8 mouse cellular contexts compared by ENCODE assay signal in genomic region chr8:47962005-47962404, GRCm38 (mm10). TPM values are rescaled to one million over a fixed set of nuclear protein-coding genes. Genes with fewer than 3 reads are reported as not detected.
DNase-seq lines count a peak whose midpoint lies in the region; ATAC-seq lines count a peak whose summit lies in the region.

No protein-coding gene starts in this region.

- H3K4me3 ChIP-seq in heart, embryonic 14.5 days (ENCODE audit: control insufficient read depth in 1 of 2, insufficient read depth in 1 of 2, low read depth in 1 of 2, low read length in 2 of 2), result no peak overlapping the region

- H3K36me3 ChIP-seq in heart, embryonic 14.5 days (ENCODE audit: control insufficient read depth, insufficient read depth, low read length), result no peaks in the 10 kb centered on the region

- peak overlapping the region; percentile 14 for H3K4me2 ChIP-seq in heart, embryonic 14.5 days (ENCODE audit: low read length)

- peak overlapping the region in 1 of 2 experiments; percentile 35; a peak in 2 of 4 replicates for H3K27ac ChIP-seq in heart, embryonic 14.5 days (replicated peaks in 1 of 2; ENCODE audit: control insufficient read depth in 1 of 2, insufficient read depth in 1 of 2, low read depth in 2 of 2, low read length in 2 of 2)

- no peaks in the 10 kb centered on the region for H3K27me3 ChIP-seq in heart, embryonic 14.5 days (ENCODE audit: control insufficient read depth, insufficient read depth, low read length)

- no peaks in the 10 kb centered on the region for H3K9me3 ChIP-seq in heart, embryonic 14.5 days (ENCODE audit: control insufficient read depth, low read length)

- DNase-seq in heart, postnatal 25 days (ENCODE audit: low spot score), result no peak
- DNase-seq in urinary bladder, postnatal 25 days (ENCODE audit: low spot score), result peak; percentile 21
- no peak for DNase-seq in urinary bladder, postnatal 10 days (ENCODE audit: low spot score)
- peak; percentile 65 for DNase-seq in kidney, adult 9 months
- peak; percentile 27 for DNase-seq in ovary, postnatal 14 days (ENCODE audit: low spot score)
- DNase-seq in embryo, embryonic 11 days, result no peak
- no peak for DNase-seq in natural killer cell, adult 2 months (ENCODE audit: low spot score in 2 of 2)

- intact Hi-C loops in heart, postnatal 25 days (cut with DNase I), result no loop called here

- H3K9ac ChIP-seq in heart, embryonic 14.5 days (ENCODE audit: low read length), result no peak overlapping the region

- peaks cover 12 to 22% of the 10 kb centered on the region in 2 experiments for H3K4me1 ChIP-seq in heart, embryonic 14.5 days (ENCODE audit: control insufficient read depth in 2 of 2, insufficient read depth in 2 of 2, low read length in 2 of 2)

- ATAC-seq in heart, embryonic 14.5 days (ENCODE audit: insufficient number of reproducible peaks, insufficient read depth, low FRiP score, low read depth), result no peak

- WGBS in heart, embryonic 14.5 days, result 11% methylated on average over 6 of the region's 6 CpGs

RNA-seq across cellular contexts. Expression of gene Wwc2, which starts 28.7 kb away (rescaled TPM):
- polyA plus RNA-seq in heart, embryonic 14.5 days (2014; fragmentation: Nextera tagmentation; extraction: Ambion mirVana), result 13.5 and 14.7 TPM in 2 replicates
- 10 to 100 TPM; 25.0 to 28.2 TPM for total RNA-seq in heart, postnatal 25 days (2021)

Comparison
In these comparisons a context has a peak if more than half of its experiments do, and no peak if none do; other contexts are left out.
1. DNase-seq: peak in urinary bladder, postnatal 25 days (single experiment), kidney, adult 9 months (single experiment) and ovary, postnatal 14 days (single experiment); none in heart, postnatal 25 days (single experiment), urinary bladder, postnatal 10 days (single experiment), embryo, embryonic 11 days (single experiment) and natural killer cell, adult 2 months (0 of 2).